Mouse (Mus musculus) liver, embryonic 11.5 days (tissue): Measurements from ENCODE around the gene Pla2g6. TPM values are rescaled to one million over a fixed set of nuclear protein-coding genes. Genes with fewer than 3 reads are reported as not detected.
A peak's percentile ranks its signal among the peaks of the same experiment; 100 is the strongest.

Experiments
- ATAC-seq: fragments of 200-750 bp; cut with Nextera tagmentation; replicated peaks from 2 replicates; pipeline ENCODE4 v1.8.0; 2017; ENCODE audit warnings: moderate number of reproducible peaks, mild to moderate bottlenecking, moderate TSS enrichment, moderate library complexity; ENCODE audit not compliant: low FRiP score
- DNase-seq: peaks from one replicate; pipeline ENCODE4 v3.0.0-alpha.2; 2017; ENCODE audit warnings: low spot score
- H3K27ac ChIP-seq: fragments of 300-500 bp; sonication (generic); 2 replicates; pipeline ENCODE4 v1.5.1; 2014; ENCODE audit warnings: mild to moderate bottlenecking, low read depth, low read length, control low read depth
- H3K27me3 ChIP-seq: fragments of 300-500 bp; sonication (generic); replicated peaks from 2 replicates; pipeline ENCODE4 v1.6.1; 2014; ENCODE audit warnings: low read length, mixed read lengths; ENCODE audit not compliant: control insufficient read depth, insufficient read depth
- H3K36me3 ChIP-seq: fragments of 300-500 bp; sonication (generic); 2 replicates; pipeline ENCODE4 v1.6.1; 2014; ENCODE audit warnings: mild to moderate bottlenecking, low read length, moderate library complexity, mixed read lengths; ENCODE audit not compliant: control insufficient read depth, insufficient read depth
- H3K4me1 ChIP-seq: fragments of 300-500 bp; sonication (generic); replicated peaks from 2 replicates; pipeline ENCODE4 v1.6.1; 2014; ENCODE audit warnings: low read length, mixed read lengths; ENCODE audit not compliant: control insufficient read depth, insufficient read depth
- H3K4me2 ChIP-seq: fragments of 300-500 bp; sonication (generic); 2 replicates; pipeline ENCODE4 v1.6.1; 2014; ENCODE audit warnings: mild to moderate bottlenecking, control low read depth, moderate library complexity
- H3K4me3 ChIP-seq: fragments of 300-500 bp; sonication (generic); 2 replicates; pipeline ENCODE4 v1.5.1; 2014; ENCODE audit warnings: low read depth, low read length, control low read depth
- H3K9ac ChIP-seq: fragments of 300-500 bp; sonication (generic); 2 replicates; pipeline ENCODE4 v1.6.1; 2014; ENCODE audit warnings: low read depth, low read length, control low read depth
- H3K9me3 ChIP-seq: fragments of 300-500 bp; sonication (generic); 2 replicates; pipeline ENCODE4 v1.6.1; 2016; ENCODE audit warnings: low read length, inconsistent platforms, mixed read lengths; ENCODE audit not compliant: control insufficient read depth
- WGBS: fragments of 180-500 bp; shearing (Covaris S2); extraction: QIAGEN DNeasy Blood & Tissue Kit; methylation state at CpG from one replicate; pipeline ENCODE4 v1.1.7; 2014; 5-methylcytosine and 5-hydroxymethylcytosine counted together
- polyA plus RNA-seq: library from polyadenylated mRNA; unstranded; fragments of >200 nt; fragmentation: Nextera tagmentation; extraction: Ambion mirVana; gene quantifications from 2 replicates; pipeline ENCODE4 v1.2.1, GENCODE M21; 2014

Gene Pla2g6
- polyA plus RNA-seq, 1 experiment from 2014 or later, result 27.7 TPM

- Histone ChIP-seq H3K27me3 (no peaks in the 10 kb centered on the region), H3K9me3 (no peaks in the 10 kb centered on the region), H3K9ac (no peak overlapping the region), H3K4me2 (peak overlapping the region; percentile 35), H3K36me3 (peaks cover 4% of the 10 kb centered on the region; the same call in 1 of the 2 replicates), H3K4me3 (no peak overlapping the region), H3K4me1 (peaks cover 56% of the 10 kb centered on the region), H3K27ac (peak overlapping the region; percentile 36)
- ATAC-seq, result peak; percentile 3; the same call in 1 of the 2 replicates
- WGBS, result 53% methylated on average over 11 of the region's 11 CpGs
- DNase-seq, result no peak
These were observed 5.8 kb downstream of the Pla2g6 start for GRCm38 (mm10) chr15:79322281-79322990.

- Histone ChIP-seq H3K36me3 (peaks cover 9% of the 10 kb centered on the region; the same call in 1 of the 2 replicates), H3K27ac (peak overlapping the region; percentile 36; the same call in 1 of the 2 replicates), H3K4me2 (peak overlapping the region; percentile 26), H3K27me3 (no peaks in the 10 kb centered on the region), H3K9ac (no peak overlapping the region), H3K9me3 (no peaks in the 10 kb centered on the region), H3K4me3 (no peak overlapping the region), H3K4me1 (peaks cover 53% of the 10 kb centered on the region)
- WGBS, result 41% methylated on average over 5 of the region's 5 CpGs
- DNase-seq (no peak), ATAC-seq (peak; percentile 60)
These were observed 6.4 kb downstream of the Pla2g6 start for GRCm38 (mm10) chr15:79321733-79322190.

GRCm38 (mm10) chr15:79313848-79314369 is 14.3 kb downstream of the Pla2g6 start:
- WGBS, result 77% methylated on average over 8 of the region's 8 CpGs

GRCm38 (mm10) chr15:79307861-79308260 is 20.3 kb downstream of the Pla2g6 start:
- Histone ChIP-seq H3K9me3 (no peaks in the 10 kb centered on the region), H3K4me3 (no peak overlapping the region), H3K9ac (no peak overlapping the region), H3K27ac (no peak overlapping the region), H3K4me1 (no peaks in the 10 kb centered on the region), H3K4me2 (no peak overlapping the region), H3K27me3 (no peaks in the 10 kb centered on the region), H3K36me3 (peaks cover 24% of the 10 kb centered on the region)
- 66% methylated on average over 4 of the region's 4 CpGs for WGBS
- DNase-seq, result no peak
- no peak for ATAC-seq

More at GRCm38 (mm10) chr15:79313848-79314369, 14.3 kb downstream of the Pla2g6 start:
- H3K4me1 ChIP-seq, result no peaks in the 10 kb centered on the region; the same call in 1 of the 2 replicates
- H3K4me3 ChIP-seq, result no peak overlapping the region
- no peak overlapping the region for H3K27ac ChIP-seq
- no peaks in the 10 kb centered on the region for H3K27me3 ChIP-seq
- no peak overlapping the region for H3K9ac ChIP-seq
- no peaks in the 10 kb centered on the region for H3K9me3 ChIP-seq
- H3K36me3 ChIP-seq, result peaks cover 24% of the 10 kb centered on the region
- DNase-seq (no peak), ATAC-seq (no peak)
- no peak overlapping the region for H3K4me2 ChIP-seq

GRCm38 (mm10) chr15:79306043-79306637 is 22.1 kb downstream of the Pla2g6 start:
- 82% methylated on average over 23 of the region's 23 CpGs for WGBS
- ATAC-seq, result no peak
- no peak overlapping the region for H3K9ac ChIP-seq

GRCm38 (mm10) chr15:79304832-79305231 is 23.4 kb downstream of the Pla2g6 start:
- Histone ChIP-seq H3K9ac (no peak overlapping the region), H3K4me2 (no peak overlapping the region), H3K4me1 (no peaks in the 10 kb centered on the region), H3K9me3 (no peaks in the 10 kb centered on the region), H3K4me3 (no peak overlapping the region), H3K27ac (no peak overlapping the region), H3K27me3 (no peaks in the 10 kb centered on the region), H3K36me3 (peaks cover 15% of the 10 kb centered on the region)
- no peak for DNase-seq
- 69% methylated on average over 5 of the region's 5 CpGs for WGBS
- no peak for ATAC-seq

More at GRCm38 (mm10) chr15:79306043-79306637, 22.1 kb downstream of the Pla2g6 start:
- H3K4me3 ChIP-seq, result no peak overlapping the region
- DNase-seq, result no peak
- no peaks in the 10 kb centered on the region for H3K9me3 ChIP-seq
- H3K27me3 ChIP-seq, result no peaks in the 10 kb centered on the region
- H3K4me1 ChIP-seq, result no peaks in the 10 kb centered on the region
- H3K36me3 ChIP-seq, result peaks cover 15% of the 10 kb centered on the region
- no peak overlapping the region for H3K27ac ChIP-seq
- no peak overlapping the region for H3K4me2 ChIP-seq

- H3K36me3 ChIP-seq, result peaks cover 15% of the 10 kb centered on the region
- DNase-seq, result no peak
- no peaks in the 10 kb centered on the region for H3K27me3 ChIP-seq
- H3K9ac ChIP-seq, result no peak overlapping the region
- H3K4me3 ChIP-seq, result no peak overlapping the region
- ATAC-seq, result no peak
- H3K4me2 ChIP-seq, result no peak overlapping the region
- 86% methylated on average over 8 of the region's 8 CpGs for WGBS
- H3K27ac ChIP-seq, result no peak overlapping the region
- no peaks in the 10 kb centered on the region for H3K4me1 ChIP-seq
- H3K9me3 ChIP-seq, result no peaks in the 10 kb centered on the region
These were observed 24.5 kb downstream of the Pla2g6 start for GRCm38 (mm10) chr15:79303725-79304124.

GRCm38 (mm10) chr15:79299563-79300155 is 28.5 kb downstream of the Pla2g6 start:
- no peak overlapping the region for H3K4me2 ChIP-seq
- no peak overlapping the region for H3K27ac ChIP-seq
- H3K9ac ChIP-seq, result no peak overlapping the region
- H3K4me3 ChIP-seq, result no peak overlapping the region
- no peaks in the 10 kb centered on the region for H3K4me1 ChIP-seq
- H3K36me3 ChIP-seq, result peaks cover 5% of the 10 kb centered on the region
- H3K9me3 ChIP-seq, result no peaks in the 10 kb centered on the region
- ATAC-seq, result no peak
- H3K27me3 ChIP-seq, result no peaks in the 10 kb centered on the region
- 89% methylated on average over 2 of the region's 2 CpGs for WGBS
- DNase-seq, result no peak
